Mouse (Mus musculus) hindbrain, postnatal 0 days (tissue): Measurements from ENCODE around the gene Degs2. TPM values are rescaled to one million over a fixed set of nuclear protein-coding genes. Genes with fewer than 3 reads are reported as not detected.

Experiments
- ATAC-seq: fragments of 200-750 bp; cut with Nextera tagmentation; 2 replicates; pipeline ENCODE4 v1.8.0; 2017; ENCODE audit warnings: mild to moderate bottlenecking, moderate TSS enrichment, moderate library complexity
- DNase-seq: peaks from one replicate; pipeline ENCODE4 v3.0.0-alpha.2; 2015; ENCODE audit warnings: low spot score
- H3K27ac ChIP-seq: fragments of 300-500 bp; sonication (generic); 2 replicates; pipeline ENCODE4 v1.5.1; 2014; ENCODE audit warnings: mild to moderate bottlenecking
- H3K27me3 ChIP-seq: fragments of 300-500 bp; sonication (generic); 2 replicates; pipeline ENCODE4 v1.6.1; 2014; ENCODE audit warnings: low read length, mixed read lengths; ENCODE audit not compliant: insufficient read depth
- H3K36me3 ChIP-seq: fragments of 300-500 bp; sonication (generic); 2 replicates; pipeline ENCODE4 v1.6.1; 2014; ENCODE audit warnings: low read length, mixed read lengths; ENCODE audit not compliant: insufficient read depth
- H3K4me1 ChIP-seq: fragments of 300-500 bp; sonication (generic); 2 replicates; pipeline ENCODE4 v1.6.1; 2014; ENCODE audit warnings: antibody characterized with exemption, low read length, mixed read lengths; ENCODE audit not compliant: insufficient read depth
- H3K4me2 ChIP-seq: fragments of 300-500 bp; sonication (generic); 2 replicates; pipeline ENCODE4 v1.6.1; 2014; ENCODE audit warnings: low read depth, mild to moderate bottlenecking, low read length, moderate library complexity, mixed read lengths
- H3K4me3 ChIP-seq: fragments of 300-500 bp; sonication (generic); 2 replicates; pipeline ENCODE4 v1.5.1; 2014; ENCODE audit warnings: low read length
- H3K9ac ChIP-seq: fragments of 300-500 bp; sonication (generic); replicated peaks from 2 replicates; pipeline ENCODE4 v1.6.1; 2014; ENCODE audit warnings: mild to moderate bottlenecking, low read length, moderate library complexity, mixed read lengths
- H3K9me3 ChIP-seq: fragments of 300-500 bp; sonication (generic); 2 replicates; pipeline ENCODE4 v1.6.1; 2016; ENCODE audit warnings: low read length, mixed read lengths
- CTCF ChIP-seq: IDR thresholded peaks from 2 replicates; pipeline ENCODE4 v1.5.1; 2016; ENCODE audit warnings: antibody characterized with exemption, control low read depth, low read depth
- WGBS: fragments of 180-500 bp; shearing (Covaris S2); extraction: QIAGEN DNeasy Blood & Tissue Kit; methylation state at CpG from one replicate; pipeline ENCODE4 v1.1.7; 2014; 5-methylcytosine and 5-hydroxymethylcytosine counted together
- polyA plus RNA-seq: library from polyadenylated mRNA; unstranded; fragments of >200 nt; fragmentation: Nextera tagmentation; extraction: Ambion mirVana; gene quantifications from 2 replicates; pipeline ENCODE4 v1.2.1, GENCODE M21; 2015
- total RNA-seq: library from RNA; depleted of rRNA; stranded (reverse); fragments of >200 nt; gene quantifications from 2 replicates; pipeline ENCODE4 v1.2.3, GENCODE M21; 2014; rRNA removed

The Degs2 gene
- total RNA-seq (0.10 and 0.47 TPM in 2 replicates), polyA plus RNA-seq (0.73 and 1.4 TPM in 2 replicates)

GRCm38 (mm10) chr12:108702185-108702584, at the start of gene Degs2:
Gene Degs2, minus strand, starts transcription at chr12:108702315.
- H3K4me3 ChIP-seq = peak within 1 kb of the TSS; percentile 30
- H3K27me3 ChIP-seq = peaks cover 10% of the 10 kb centered on the region; the same call in 1 of the 2 replicates
- WGBS = 1% methylated on average over 32 of the region's 32 CpGs
- no peak for DNase-seq
- no peak within 1 kb of the TSS for H3K27ac ChIP-seq
- H3K9me3 ChIP-seq = no peaks in the 10 kb centered on the region
- no peaks in the 10 kb centered on the region for H3K4me1 ChIP-seq
- peak within 1 kb of the TSS; percentile 52 for H3K4me2 ChIP-seq
- H3K36me3 ChIP-seq = no peaks in the 10 kb centered on the region
- H3K9ac ChIP-seq = no peak within 1 kb of the TSS
- ATAC-seq = 0 out of 2 replicates have a peak, but pooled peaks have one; percentile 4
- TF ChIP-seq CTCF = no peak

- no peak for TF ChIP-seq CTCF
- H3K4me3 ChIP-seq = no peak overlapping the region
- no peaks in the 10 kb centered on the region for H3K27me3 ChIP-seq
- H3K4me2 ChIP-seq = no peak overlapping the region
- DNase-seq = no peak
- H3K27ac ChIP-seq = no peak overlapping the region
- H3K9me3 ChIP-seq = 0 out of 2 replicates have a peak, but pooled peaks cover 3% of the 10 kb centered on the region
- no peak overlapping the region for H3K9ac ChIP-seq
- H3K4me1 ChIP-seq = no peaks in the 10 kb centered on the region
- no peaks in the 10 kb centered on the region for H3K36me3 ChIP-seq
- ATAC-seq = peak; percentile 24; the same call in 1 of the 2 replicates
- 25% methylated on average over 9 of the region's 9 CpGs for WGBS
Observed at GRCm38 (mm10) chr12:108751790-108752189, 49.7 kb upstream of the Degs2 start.

- no peaks in the 10 kb centered on the region for H3K4me1 ChIP-seq
- WGBS = 76% methylated on average over 3 of the region's 3 CpGs
- no peaks in the 10 kb centered on the region for H3K36me3 ChIP-seq
- no peaks in the 10 kb centered on the region for H3K27me3 ChIP-seq
- no peak for TF ChIP-seq CTCF
- H3K27ac ChIP-seq = no peak overlapping the region
- ATAC-seq (no peak), DNase-seq (no peak)
- no peak overlapping the region for H3K4me2 ChIP-seq
- H3K9me3 ChIP-seq = 0 out of 2 replicates have a peak, but pooled peaks cover 3% of the 10 kb centered on the region
- no peak overlapping the region for H3K4me3 ChIP-seq
- no peak overlapping the region for H3K9ac ChIP-seq
Observed at GRCm38 (mm10) chr12:108750226-108750625, 48.1 kb upstream of the Degs2 start.

GRCm38 (mm10) chr12:108749454-108749853, 47.3 kb upstream of the Degs2 start:
- TF ChIP-seq CTCF = no peak
- Histone ChIP-seq H3K9ac (no peak overlapping the region), H3K4me2 (no peak overlapping the region), H3K4me1 (no peaks in the 10 kb centered on the region), H3K27ac (no peak overlapping the region), H3K4me3 (no peak overlapping the region), H3K9me3 (0 out of 2 replicates have a peak, but pooled peaks cover 3% of the 10 kb centered on the region), H3K27me3 (no peaks in the 10 kb centered on the region), H3K36me3 (no peaks in the 10 kb centered on the region)
- ATAC-seq (no peak), DNase-seq (no peak)
- 84% methylated on average over 9 of the region's 9 CpGs for WGBS

GRCm38 (mm10) chr12:108749019-108749418, 46.9 kb upstream of the Degs2 start:
- no peak for TF ChIP-seq CTCF
- Histone ChIP-seq H3K27me3 (no peaks in the 10 kb centered on the region), H3K9me3 (0 out of 2 replicates have a peak, but pooled peaks cover 3% of the 10 kb centered on the region), H3K4me1 (no peaks in the 10 kb centered on the region), H3K4me3 (no peak overlapping the region), H3K4me2 (no peak overlapping the region), H3K27ac (no peak overlapping the region), H3K9ac (no peak overlapping the region), H3K36me3 (no peaks in the 10 kb centered on the region)
- 69% methylated on average over 6 of the region's 6 CpGs for WGBS
- ATAC-seq (no peak), DNase-seq (no peak)

- H3K4me2 ChIP-seq = no peak overlapping the region
- H3K9ac ChIP-seq = no peak overlapping the region
- no peaks in the 10 kb centered on the region for H3K27me3 ChIP-seq
- H3K9me3 ChIP-seq = 0 out of 2 replicates have a peak, but pooled peaks cover 3% of the 10 kb centered on the region
- no peaks in the 10 kb centered on the region for H3K4me1 ChIP-seq
- no peak for ATAC-seq
- no peak for TF ChIP-seq CTCF
- DNase-seq = no peak
- no peak overlapping the region for H3K4me3 ChIP-seq
- no peaks in the 10 kb centered on the region for H3K36me3 ChIP-seq
- H3K27ac ChIP-seq = no peak overlapping the region
Observed at GRCm38 (mm10) chr12:108745990-108746389, 43.9 kb upstream of the Degs2 start.

- no peak for DNase-seq
- no peaks in the 10 kb centered on the region for H3K4me1 ChIP-seq
- H3K4me3 ChIP-seq = no peak overlapping the region
- no peak overlapping the region for H3K27ac ChIP-seq
- H3K9me3 ChIP-seq = 0 out of 2 replicates have a peak, but pooled peaks cover 2% of the 10 kb centered on the region
- no peak overlapping the region for H3K4me2 ChIP-seq
- WGBS = 88% methylated on average over 4 of the region's 4 CpGs
- H3K27me3 ChIP-seq = no peaks in the 10 kb centered on the region
- H3K36me3 ChIP-seq = no peaks in the 10 kb centered on the region
- no peak for TF ChIP-seq CTCF
- no peak for ATAC-seq
- H3K9ac ChIP-seq = no peak overlapping the region
Observed at GRCm38 (mm10) chr12:108742241-108742640, 40.1 kb upstream of the Degs2 start.
